Mouse (Mus musculus): ENCODE results near the gene Bhlhe41. TPM values are rescaled to one million over a fixed set of nuclear protein-coding genes. Genes with fewer than 3 reads are reported as not detected.

Gene Bhlhe41
- polyA plus RNA-seq, 1 experiment from 2014 or later = 0.22 TPM

DNA sequence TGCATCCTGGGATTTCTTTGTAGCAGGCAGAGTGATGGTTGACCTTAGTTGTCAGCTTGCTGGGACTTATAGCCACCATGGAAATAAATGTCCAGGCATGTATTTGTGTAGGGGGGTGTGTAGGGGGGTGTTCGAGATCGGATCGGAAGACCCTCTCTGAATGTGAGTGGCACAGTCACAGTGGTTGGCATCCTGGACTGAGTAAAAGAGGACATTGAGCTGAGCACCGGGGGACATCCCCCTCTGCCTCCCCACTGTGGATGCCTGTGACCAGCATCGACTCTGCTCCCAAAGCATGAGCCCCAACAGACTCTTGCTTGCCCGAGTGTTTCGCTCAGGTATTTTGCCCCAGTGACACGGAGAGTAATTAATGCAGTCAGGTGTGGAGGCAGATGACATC lies 8.0 kb upstream of the Bhlhe41 start:
- ATAC-seq = no peak
- TF ChIP-seq EP300 (IDR thresholded peaks at IDR 0.05; ENCODE audit: low read depth) (no peak), CTCF (IDR thresholded peaks at IDR 0.05; ENCODE audit: low read depth) (no peak)
- WGBS (ENCODE audit: insufficient replicate concordance) = 83% methylated on average over 8 of the region's 8 CpGs
- peaks cover 7% of the 10 kb centered on the region for H3K4me1 ChIP-seq (ENCODE audit: insufficient read depth)
- no peaks in the 10 kb centered on the region for H3K9me3 ChIP-seq (ENCODE audit: low read length)
- no peak overlapping the region for H3K4me3 ChIP-seq (ENCODE audit: low read depth, low read length)
- H3K9ac ChIP-seq (replicated peaks) = no peak overlapping the region
- H3K27me3 ChIP-seq (ENCODE audit: insufficient read depth, low read length) = no peaks in the 10 kb centered on the region
- H3K4me2 ChIP-seq (ENCODE audit: low read depth, low read length) = no peak overlapping the region
- no peaks in the 10 kb centered on the region for H3K36me3 ChIP-seq (replicated peaks; ENCODE audit: insufficient read depth, low read length)
- H3K27ac ChIP-seq (ENCODE audit: low read depth) = no peak overlapping the region
- DNase-seq = no peak

DNA sequence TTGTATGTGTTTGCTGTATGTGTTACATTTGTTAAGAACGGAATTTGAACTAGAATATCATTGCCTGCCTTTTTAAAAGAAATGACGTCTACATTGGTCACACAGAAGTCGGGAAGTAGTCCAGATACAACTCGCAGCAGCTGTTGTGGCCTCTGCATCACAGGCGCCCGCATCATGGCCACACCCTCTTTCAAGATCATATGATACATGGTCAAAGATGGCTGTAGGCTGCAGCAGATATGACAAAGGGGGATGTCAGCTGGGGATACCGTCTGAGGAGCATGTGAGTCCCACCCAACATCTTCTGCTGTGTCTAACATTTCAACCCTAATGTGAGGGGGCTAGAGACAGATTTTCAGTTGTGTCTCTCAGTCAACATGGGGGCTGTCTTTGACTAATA lies 6.7 kb upstream of the Bhlhe41 start:
- no peak for TF ChIP-seq CTCF (IDR thresholded peaks at IDR 0.05; ENCODE audit: low read depth)
- TF ChIP-seq EP300 (IDR thresholded peaks at IDR 0.05; ENCODE audit: low read depth) = no peak
- peaks cover 3% of the 10 kb centered on the region for H3K4me1 ChIP-seq (ENCODE audit: insufficient read depth)
- ATAC-seq (no peak), DNase-seq (no peak)
- H3K9ac ChIP-seq (replicated peaks) = no peak overlapping the region
- 70% methylated on average over 7 of the region's 7 CpGs for WGBS (ENCODE audit: insufficient replicate concordance)
- H3K36me3 ChIP-seq (replicated peaks; ENCODE audit: insufficient read depth, low read length) = no peaks in the 10 kb centered on the region
- H3K27ac ChIP-seq (ENCODE audit: low read depth) = no peak overlapping the region
- H3K4me3 ChIP-seq (ENCODE audit: low read depth, low read length) = no peak overlapping the region
- no peaks in the 10 kb centered on the region for H3K9me3 ChIP-seq (ENCODE audit: low read length)
- H3K4me2 ChIP-seq (ENCODE audit: low read depth, low read length) = no peak overlapping the region
- H3K27me3 ChIP-seq (ENCODE audit: insufficient read depth, low read length) = peaks cover 6% of the 10 kb centered on the region; the same call in 1 of the 2 replicates

DNA sequence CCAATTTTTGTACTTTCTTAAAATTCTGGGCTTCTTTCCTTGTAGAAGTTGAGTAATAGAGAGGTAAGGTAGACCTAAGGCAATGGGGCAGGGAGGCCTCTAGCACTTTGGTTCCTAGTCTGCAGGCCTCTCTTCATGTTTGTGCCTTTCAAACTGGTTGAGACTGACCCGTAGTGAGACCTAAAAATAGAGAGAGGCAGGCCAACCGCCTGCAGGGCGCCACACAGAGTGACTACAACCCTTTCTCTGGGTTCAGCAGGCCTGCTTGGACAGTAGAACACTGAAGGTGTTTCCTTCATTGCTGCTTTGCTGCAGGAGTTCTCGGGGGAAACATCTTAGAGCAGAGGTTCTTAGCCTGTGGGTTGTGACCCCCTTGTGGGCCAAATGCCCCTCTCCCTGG lies 5.6 kb upstream of the Bhlhe41 start:
- no peaks in the 10 kb centered on the region for H3K9me3 ChIP-seq (ENCODE audit: low read length)
- H3K4me2 ChIP-seq (ENCODE audit: low read depth, low read length) = no peak overlapping the region
- H3K4me1 ChIP-seq (ENCODE audit: insufficient read depth) = peaks cover 5% of the 10 kb centered on the region
- peaks cover 16% of the 10 kb centered on the region for H3K27me3 ChIP-seq (ENCODE audit: insufficient read depth, low read length)
- ATAC-seq (no peak), DNase-seq (no peak)
- TF ChIP-seq EP300 (IDR thresholded peaks at IDR 0.05; ENCODE audit: low read depth) (no peak), CTCF (IDR thresholded peaks at IDR 0.05; ENCODE audit: low read depth) (no peak)
- 48% methylated on average over 4 of the region's 4 CpGs for WGBS (ENCODE audit: insufficient replicate concordance)
- H3K9ac ChIP-seq (replicated peaks) = no peak overlapping the region
- no peak overlapping the region for H3K27ac ChIP-seq (ENCODE audit: low read depth)
- H3K4me3 ChIP-seq (ENCODE audit: low read depth, low read length) = no peak overlapping the region
- H3K36me3 ChIP-seq (replicated peaks; ENCODE audit: insufficient read depth, low read length) = no peaks in the 10 kb centered on the region

- DNase-seq (no peak), ATAC-seq (no peak)
- H3K27me3 ChIP-seq (ENCODE audit: insufficient read depth, low read length) = peaks cover 55% of the 10 kb centered on the region
- H3K36me3 ChIP-seq (replicated peaks; ENCODE audit: insufficient read depth, low read length) = no peaks in the 10 kb centered on the region
- no peak for TF ChIP-seq EP300 (IDR thresholded peaks at IDR 0.05; ENCODE audit: low read depth)
- TF ChIP-seq CTCF (IDR thresholded peaks at IDR 0.05; ENCODE audit: low read depth) = no peak
- H3K9ac ChIP-seq (replicated peaks) = no peak overlapping the region
- peaks cover 16% of the 10 kb centered on the region for H3K4me1 ChIP-seq (ENCODE audit: insufficient read depth)
- no peak overlapping the region for H3K27ac ChIP-seq (ENCODE audit: low read depth)
- no peaks in the 10 kb centered on the region for H3K9me3 ChIP-seq (ENCODE audit: low read length)
- H3K4me2 ChIP-seq (ENCODE audit: low read depth, low read length) = no peak overlapping the region
- WGBS (ENCODE audit: insufficient replicate concordance) = 56% methylated on average over 3 of the region's 3 CpGs
- H3K4me3 ChIP-seq (ENCODE audit: low read depth, low read length) = no peak overlapping the region
Observed at GRCm38 (mm10) chr6:145867111-145867510, 1.8 kb upstream of the Bhlhe41 start.

- Histone ChIP-seq H3K36me3 (replicated peaks; ENCODE audit: insufficient read depth, low read length) (no peaks in the 10 kb centered on the region), H3K27me3 (ENCODE audit: insufficient read depth, low read length) (peaks cover 57% of the 10 kb centered on the region), H3K4me1 (ENCODE audit: insufficient read depth) (peaks cover 16% of the 10 kb centered on the region), H3K4me3 (ENCODE audit: low read depth, low read length) (peak overlapping the region; percentile 52), H3K27ac (ENCODE audit: low read depth) (no peak overlapping the region), H3K4me2 (ENCODE audit: low read depth, low read length) (peak overlapping the region; percentile 86), H3K9ac (replicated peaks) (0 out of 2 replicates have a peak overlapping the region, but pooled peaks have one; percentile 26), H3K9me3 (ENCODE audit: low read length) (no peaks in the 10 kb centered on the region)
- WGBS (ENCODE audit: insufficient replicate concordance) = 1% methylated on average over 69 of the region's 69 CpGs
- ATAC-seq = peak; percentile 68
- TF ChIP-seq CTCF (IDR thresholded peaks at IDR 0.05; ENCODE audit: low read depth) = no peak
- no peak for TF ChIP-seq EP300 (IDR thresholded peaks at IDR 0.05; ENCODE audit: low read depth)
- peak; percentile 64 for DNase-seq
Observed at GRCm38 (mm10) chr6:145865886-145866851, 811 bp upstream of the Bhlhe41 start.

DNA sequence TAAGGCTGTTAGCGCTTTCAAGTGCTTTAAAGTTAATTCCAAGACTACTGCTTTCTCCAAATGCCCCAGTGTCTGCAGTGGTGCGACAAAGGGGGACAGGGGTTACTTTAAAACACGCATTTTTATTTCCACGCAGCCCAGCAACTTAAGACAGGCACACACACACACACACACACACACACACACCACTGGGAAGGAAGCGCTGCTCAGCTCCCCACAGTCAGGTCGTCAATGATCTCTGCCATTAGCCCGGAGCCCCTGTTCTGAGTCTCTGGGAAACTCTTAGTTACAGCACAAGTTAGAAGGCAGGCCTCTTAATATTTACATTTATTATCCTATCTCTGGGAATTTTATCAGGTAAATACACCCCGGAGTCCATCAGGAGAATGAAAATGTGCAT lies 1.2 kb downstream of the Bhlhe41 start:
- H3K4me2 ChIP-seq (ENCODE audit: low read depth, low read length) = peak overlapping the region; percentile 86
- ATAC-seq = no peak
- 4% methylated on average over 8 of the region's 8 CpGs for WGBS (ENCODE audit: insufficient replicate concordance)
- peak overlapping the region; percentile 50; the same call in 1 of the 2 replicates for H3K4me3 ChIP-seq (ENCODE audit: low read depth, low read length)
- no peaks in the 10 kb centered on the region for H3K9me3 ChIP-seq (ENCODE audit: low read length)
- H3K36me3 ChIP-seq (replicated peaks; ENCODE audit: insufficient read depth, low read length) = no peaks in the 10 kb centered on the region
- no peak overlapping the region for H3K27ac ChIP-seq (ENCODE audit: low read depth)
- H3K4me1 ChIP-seq (ENCODE audit: insufficient read depth) = peaks cover 16% of the 10 kb centered on the region
- DNase-seq = no peak
- no peak for TF ChIP-seq EP300 (IDR thresholded peaks at IDR 0.05; ENCODE audit: low read depth)
- no peak for TF ChIP-seq CTCF (IDR thresholded peaks at IDR 0.05; ENCODE audit: low read depth)
- H3K27me3 ChIP-seq (ENCODE audit: insufficient read depth, low read length) = peaks cover 57% of the 10 kb centered on the region
- no peak overlapping the region for H3K9ac ChIP-seq (replicated peaks)

All from liver, postnatal 0 days (tissue).